Mouse (Mus musculus) hindbrain, embryonic 15.5 days (tissue): ENCODE measurements around the gene Zfand5. TPM values are rescaled to one million over a fixed set of nuclear protein-coding genes. Genes with fewer than 3 reads are reported as not detected.
A peak's percentile ranks its signal among the peaks of the same experiment; 100 is the strongest.
"Not testable (repeated sequence)": the region's sequence is repeated elsewhere in the genome, so short reads cannot be mapped to it uniquely, and the experiment has no call there.

Source experiments
- ATAC-seq: fragments of 200-750 bp; cut with Nextera tagmentation; 2 replicates; pipeline ENCODE4 v1.8.0; 2017; ENCODE audit warnings: low read depth, moderate number of reproducible peaks, moderate TSS enrichment; ENCODE audit not compliant: low FRiP score
- H3K27ac ChIP-seq: fragments of 300-500 bp; sonication (generic); replicated peaks from 2 replicates; pipeline ENCODE4 v1.5.1; 2015; ENCODE audit warnings: mild to moderate bottlenecking, inconsistent platforms
- H3K27me3 ChIP-seq: fragments of 300-500 bp; sonication (generic); 2 replicates; pipeline ENCODE4 v1.6.1; 2015; ENCODE audit warnings: control low read depth, inconsistent platforms
- H3K36me3 ChIP-seq: fragments of 300-500 bp; sonication (generic); 2 replicates; pipeline ENCODE4 v1.6.1; 2015; ENCODE audit warnings: control low read depth, inconsistent platforms
- H3K4me1 ChIP-seq: fragments of 300-500 bp; sonication (generic); replicated peaks from 2 replicates; pipeline ENCODE4 v1.6.1; 2015; ENCODE audit warnings: control low read depth, inconsistent platforms
- H3K4me2 ChIP-seq: fragments of 300-500 bp; sonication (generic); 2 replicates; pipeline ENCODE4 v1.6.1; 2015; ENCODE audit warnings: moderate library complexity, mild to moderate bottlenecking, inconsistent platforms
- H3K4me3 ChIP-seq: fragments of 300-500 bp; sonication (generic); 2 replicates; pipeline ENCODE4 v1.5.1; 2015; ENCODE audit warnings: mild to moderate bottlenecking, inconsistent platforms
- H3K9ac ChIP-seq: fragments of 300-500 bp; sonication (generic); 2 replicates; pipeline ENCODE4 v1.6.1; 2015; ENCODE audit warnings: inconsistent platforms
- H3K9me3 ChIP-seq: fragments of 300-500 bp; sonication (generic); 2 replicates; pipeline ENCODE4 v1.6.1; 2016; ENCODE audit warnings: control low read depth, inconsistent platforms
- WGBS: fragments of 180-500 bp; shearing (Covaris S2); methylation state at CpG from one replicate; pipeline ENCODE4 v1.1.7; 2015; 5-methylcytosine and 5-hydroxymethylcytosine counted together
- polyA plus RNA-seq: library from polyadenylated mRNA; unstranded; fragments of >200 nt; fragmentation: Nextera tagmentation; extraction: Ambion mirVana; gene quantifications from 2 replicates; pipeline ENCODE4 v1.2.1, GENCODE M21; 2015

Zfand5 gene
- 170 TPM in 2 replicates for polyA plus RNA-seq

DNA sequence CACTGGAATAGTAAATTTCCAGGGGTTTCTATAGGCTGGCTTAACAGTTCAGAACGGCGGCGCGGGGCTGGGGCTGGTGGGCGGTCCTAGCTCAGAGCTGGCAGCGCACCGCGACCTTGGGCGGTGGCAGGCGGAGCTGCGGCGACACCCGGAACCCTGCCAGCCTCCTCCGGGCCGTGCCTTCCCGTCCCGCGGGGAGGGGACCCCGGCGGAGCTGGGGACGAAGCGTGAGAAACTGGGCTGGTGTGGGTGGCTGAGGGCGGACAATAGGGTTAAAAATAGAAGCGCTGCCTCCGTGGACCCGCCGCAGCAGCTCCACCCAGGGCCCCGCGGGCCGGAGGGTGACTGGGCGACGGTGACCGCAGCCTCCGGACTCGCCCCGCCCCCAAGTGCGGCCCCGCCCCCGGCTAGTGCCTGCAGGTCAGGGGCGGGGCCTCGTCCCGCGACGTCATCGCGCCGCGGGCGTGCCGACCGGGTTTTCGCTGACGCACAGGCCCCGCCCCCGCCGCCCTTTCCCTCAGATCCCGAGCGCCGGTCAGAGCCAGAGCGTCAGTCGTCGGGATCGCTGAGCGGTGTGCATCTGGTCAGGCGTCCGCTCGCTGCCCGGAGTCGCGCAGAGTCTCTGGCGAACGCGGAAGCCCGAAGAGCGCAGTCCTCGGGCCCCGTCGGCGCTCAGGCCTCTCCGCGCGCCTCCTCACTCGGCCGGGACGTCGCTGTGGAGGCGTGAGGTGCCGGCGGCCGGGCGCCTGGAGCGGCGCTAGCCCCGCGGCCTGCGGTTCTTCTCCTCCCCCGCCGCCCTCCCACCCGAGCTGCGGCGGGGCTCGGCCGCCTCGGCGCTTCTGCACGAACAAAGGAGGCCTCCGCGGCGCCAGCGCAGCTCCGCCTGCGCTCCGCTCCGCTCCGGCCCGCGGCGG lies at the start of gene Zfand5:
Gene Zfand5 (plus strand): TSS at position 538 of the 914 bp plus-strand sequence.
- peak within 1 kb of the TSS; percentile 78 for H3K4me2 ChIP-seq
- peaks cover 3% of the 10 kb centered on the region for H3K36me3 ChIP-seq
- H3K4me1 ChIP-seq: peaks cover 27% of the 10 kb centered on the region
- H3K4me3 ChIP-seq: peak within 1 kb of the TSS; percentile 81
- peak within 1 kb of the TSS; percentile 98 for H3K27ac ChIP-seq
- peak; percentile 96 for ATAC-seq
- WGBS: under 1% methylated on average over 113 of the region's 118 CpGs
- H3K27me3 ChIP-seq: no peaks in the 10 kb centered on the region
- H3K9ac ChIP-seq: peak within 1 kb of the TSS; percentile 99
- H3K9me3 ChIP-seq: no peaks in the 10 kb centered on the region

GRCm38 (mm10) chr19:21227131-21227530 lies 44.9 kb upstream of the Zfand5 start:
- Histone ChIP-seq H3K4me1 (no peaks in the 10 kb centered on the region), H3K4me2 (no peak overlapping the region), H3K27ac (no peak overlapping the region), H3K36me3 (no peaks in the 10 kb centered on the region), H3K9ac (no peak overlapping the region), H3K9me3 (no peaks in the 10 kb centered on the region), H3K4me3 (no peak overlapping the region), H3K27me3 (no peaks in the 10 kb centered on the region)
- no peak for ATAC-seq
- 61% methylated on average over 4 of the region's 4 CpGs for WGBS

GRCm38 (mm10) chr19:21227754-21228153 lies 44.3 kb upstream of the Zfand5 start:
- Histone ChIP-seq H3K27me3 (no peaks in the 10 kb centered on the region), H3K4me3 (no peak overlapping the region), H3K27ac (no peak overlapping the region), H3K36me3 (no peaks in the 10 kb centered on the region), H3K9me3 (no peaks in the 10 kb centered on the region), H3K9ac (no peak overlapping the region), H3K4me2 (no peak overlapping the region), H3K4me1 (no peaks in the 10 kb centered on the region)
- no peak for ATAC-seq
- WGBS: 44% methylated on average over 2 of the region's 2 CpGs

- H3K9me3 ChIP-seq, H3K27ac ChIP-seq, H3K4me3 ChIP-seq, H3K9ac ChIP-seq, H3K4me1 ChIP-seq, H3K27me3 ChIP-seq, H3K4me2 ChIP-seq, H3K36me3 ChIP-seq, ATAC-seq: not testable (repeated sequence)
- WGBS: 95% methylated on average over 2 of the region's 2 CpGs
These were observed 23.3 kb upstream of the Zfand5 start for GRCm38 (mm10) chr19:21248730-21249129.

DNA sequence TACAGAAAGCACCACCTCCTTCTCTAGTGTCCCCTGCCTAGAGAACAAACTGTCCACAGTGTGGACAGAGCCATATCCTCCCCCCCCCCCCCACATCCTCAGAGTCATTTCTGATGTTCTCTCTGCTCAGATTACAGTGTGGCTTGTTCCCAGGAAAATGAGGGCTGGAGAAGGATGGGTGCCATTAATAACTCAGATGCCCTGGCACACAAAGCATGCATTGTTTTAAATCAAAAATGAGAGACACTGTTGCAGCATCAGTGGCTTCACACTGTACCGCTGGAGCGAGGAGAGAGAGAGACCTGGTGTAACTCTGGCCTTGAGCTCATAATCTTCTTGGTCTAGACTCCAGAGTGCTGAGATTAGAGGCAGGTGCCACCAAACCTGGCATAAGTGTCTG lies 18.2 kb upstream of the Zfand5 start:
- no peaks in the 10 kb centered on the region for H3K27me3 ChIP-seq
- H3K9me3 ChIP-seq: no peaks in the 10 kb centered on the region
- H3K4me2 ChIP-seq: no peak overlapping the region
- ATAC-seq: no peak
- no peaks in the 10 kb centered on the region for H3K4me1 ChIP-seq
- H3K36me3 ChIP-seq: no peaks in the 10 kb centered on the region
- WGBS: 91% methylated on average over 2 of the region's 2 CpGs
- H3K9ac ChIP-seq: no peak overlapping the region
- H3K4me3 ChIP-seq: no peak overlapping the region
- no peak overlapping the region for H3K27ac ChIP-seq

GRCm38 (mm10) chr19:21255920-21256319 lies 16.2 kb upstream of the Zfand5 start:
- H3K4me1 ChIP-seq: no peaks in the 10 kb centered on the region
- no peaks in the 10 kb centered on the region for H3K9me3 ChIP-seq
- H3K9ac ChIP-seq: no peak overlapping the region
- WGBS: 71% methylated on average over 3 of the region's 3 CpGs
- H3K27ac ChIP-seq: no peak overlapping the region
- ATAC-seq: no peak
- no peaks in the 10 kb centered on the region for H3K36me3 ChIP-seq
- no peak overlapping the region for H3K4me2 ChIP-seq
- no peak overlapping the region for H3K4me3 ChIP-seq
- H3K27me3 ChIP-seq: no peaks in the 10 kb centered on the region

GRCm38 (mm10) chr19:21259453-21259852 lies 12.6 kb upstream of the Zfand5 start:
- no peaks in the 10 kb centered on the region for H3K4me1 ChIP-seq
- H3K9ac ChIP-seq: no peak overlapping the region
- no peak overlapping the region for H3K4me2 ChIP-seq
- H3K36me3 ChIP-seq: no peaks in the 10 kb centered on the region
- no peak overlapping the region for H3K27ac ChIP-seq
- no peak for ATAC-seq
- no peaks in the 10 kb centered on the region for H3K27me3 ChIP-seq
- WGBS: 89% methylated on average over 2 of the region's 2 CpGs
- H3K9me3 ChIP-seq: no peaks in the 10 kb centered on the region
- H3K4me3 ChIP-seq: no peak overlapping the region

- no peaks in the 10 kb centered on the region for H3K27me3 ChIP-seq
- no peaks in the 10 kb centered on the region for H3K4me1 ChIP-seq
- H3K4me3 ChIP-seq: no peak overlapping the region
- H3K4me2 ChIP-seq: no peak overlapping the region
- ATAC-seq: no peak
- no peak overlapping the region for H3K27ac ChIP-seq
- H3K9ac ChIP-seq: no peak overlapping the region
- no peaks in the 10 kb centered on the region for H3K36me3 ChIP-seq
- H3K9me3 ChIP-seq: no peaks in the 10 kb centered on the region
These were observed 11.8 kb upstream of the Zfand5 start for GRCm38 (mm10) chr19:21260280-21260679.

DNA sequence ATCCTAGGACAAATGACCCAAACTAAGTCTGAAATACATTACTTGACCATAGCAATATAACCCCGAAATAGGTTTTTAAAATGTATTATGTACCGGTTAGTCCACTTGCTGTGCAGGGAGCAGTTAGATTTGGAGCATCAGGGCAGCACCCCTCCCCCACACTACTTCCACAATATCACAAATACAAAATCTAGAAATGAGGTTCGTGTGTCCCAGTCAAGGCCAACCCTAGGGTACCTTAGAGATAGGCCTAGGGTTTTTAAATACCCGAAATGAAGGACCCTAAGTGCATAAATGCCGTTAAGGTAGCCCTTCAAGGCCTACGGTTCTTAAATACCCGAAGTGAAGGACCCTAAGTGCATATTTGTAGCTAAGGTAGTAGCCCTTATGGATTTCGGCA lies 892 bp upstream of the Zfand5 start:
- Histone ChIP-seq H3K36me3 (no peaks in the 10 kb centered on the region), H3K9me3 (no peaks in the 10 kb centered on the region), H3K4me3 (peak overlapping the region; percentile 81), H3K4me1 (peaks cover 19% of the 10 kb centered on the region), H3K27ac (peak overlapping the region; percentile 98), H3K9ac (peak overlapping the region; percentile 69), H3K27me3 (no peaks in the 10 kb centered on the region), H3K4me2 (peak overlapping the region; percentile 73)
- WGBS: 25% methylated on average over 8 of the region's 8 CpGs
- no peak for ATAC-seq

GRCm38 (mm10) chr19:21272655-21273284 lies 692 bp downstream of the Zfand5 start:
- H3K27ac ChIP-seq: peak overlapping the region; percentile 98
- 0% methylated on average over 66 of the region's 66 CpGs for WGBS
- peak overlapping the region; percentile 81 for H3K4me3 ChIP-seq
- no peaks in the 10 kb centered on the region for H3K9me3 ChIP-seq
- no peaks in the 10 kb centered on the region for H3K27me3 ChIP-seq
- ATAC-seq: no peak; the same call in 1 of the 2 replicates
- peak overlapping the region; percentile 99 for H3K9ac ChIP-seq
- peaks cover 9% of the 10 kb centered on the region for H3K36me3 ChIP-seq
- peaks cover 29% of the 10 kb centered on the region for H3K4me1 ChIP-seq
- peak overlapping the region; percentile 78 for H3K4me2 ChIP-seq

DNA sequence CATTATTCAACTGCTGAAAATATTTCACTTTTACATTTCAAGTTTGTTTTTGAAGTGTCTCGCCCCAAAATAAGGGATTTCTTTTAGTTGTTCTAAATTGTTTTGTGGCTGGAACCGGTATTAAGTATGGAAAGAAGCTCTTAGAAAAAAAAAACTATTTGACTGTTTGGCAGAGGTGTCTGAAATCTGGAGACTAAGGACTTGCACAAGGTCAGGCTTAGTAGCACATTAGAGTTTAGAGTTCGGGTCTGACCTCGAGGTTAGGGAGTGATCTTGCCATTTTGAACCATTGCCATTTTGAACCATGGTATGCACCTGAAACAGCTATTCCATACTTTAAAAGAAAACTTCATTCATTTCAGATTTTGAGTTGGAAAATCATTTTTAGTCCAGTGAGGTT lies 1.4 kb downstream of the Zfand5 start:
- peak overlapping the region; percentile 78 for H3K4me2 ChIP-seq
- no peaks in the 10 kb centered on the region for H3K9me3 ChIP-seq
- peak overlapping the region; percentile 81 for H3K4me3 ChIP-seq
- H3K27me3 ChIP-seq: no peaks in the 10 kb centered on the region
- H3K4me1 ChIP-seq: peaks cover 29% of the 10 kb centered on the region
- H3K36me3 ChIP-seq: peaks cover 13% of the 10 kb centered on the region
- peak overlapping the region; percentile 34; the same call in 1 of the 2 replicates for H3K27ac ChIP-seq
- peak overlapping the region; percentile 99 for H3K9ac ChIP-seq
- ATAC-seq: no peak
- 0% methylated on average over 4 of the region's 4 CpGs for WGBS

DNA sequence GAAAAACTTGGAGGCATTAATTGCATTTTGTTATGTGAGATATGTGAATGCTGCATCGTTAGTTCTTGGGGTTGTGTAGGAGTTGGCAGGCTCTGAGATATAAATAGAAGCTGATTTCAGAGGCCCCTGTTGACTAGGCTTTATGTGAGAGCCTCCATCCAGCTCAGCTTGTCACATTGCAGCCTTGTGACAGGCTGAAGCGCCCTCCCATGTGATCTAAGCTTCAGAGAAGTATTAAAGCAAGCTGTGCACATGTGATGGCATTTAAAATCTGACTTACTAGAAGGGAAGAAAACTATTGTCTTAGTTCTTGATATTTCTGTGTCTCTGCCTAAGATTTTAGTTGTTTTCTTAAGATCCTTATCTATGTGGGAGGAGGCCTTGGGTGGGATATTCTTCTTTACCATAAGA lies 2.1 kb downstream of the Zfand5 start:
- 0% methylated on average over 2 of the region's 2 CpGs for WGBS
- Histone ChIP-seq H3K4me1 (peaks cover 29% of the 10 kb centered on the region), H3K27ac (peak overlapping the region; percentile 34; the same call in 1 of the 2 replicates)

More for the DNA sequence above, 2.1 kb downstream of the Zfand5 start:
- no peak for ATAC-seq
- H3K36me3 ChIP-seq: peaks cover 13% of the 10 kb centered on the region
- H3K4me2 ChIP-seq: peak overlapping the region; percentile 78
- no peaks in the 10 kb centered on the region for H3K9me3 ChIP-seq
- no peaks in the 10 kb centered on the region for H3K27me3 ChIP-seq
- peak overlapping the region; percentile 81 for H3K4me3 ChIP-seq
- peak overlapping the region; percentile 99 for H3K9ac ChIP-seq
